Mouse (Mus musculus) CD4-positive, CD25-positive, alpha-beta regulatory T cell, adult 2 months (primary cell): ENCODE measurements around the gene Heatr3.
"Not testable (repeated sequence)": the region's sequence is repeated elsewhere in the genome, so short reads cannot be mapped to it uniquely, and the experiment has no call there.

Source experiments
- DNase-seq: peaks from one replicate; pipeline ENCODE4 v3.0.0-alpha.2; 2012; ENCODE audit warnings: low read depth, low spot score

The Heatr3 gene

DNA sequence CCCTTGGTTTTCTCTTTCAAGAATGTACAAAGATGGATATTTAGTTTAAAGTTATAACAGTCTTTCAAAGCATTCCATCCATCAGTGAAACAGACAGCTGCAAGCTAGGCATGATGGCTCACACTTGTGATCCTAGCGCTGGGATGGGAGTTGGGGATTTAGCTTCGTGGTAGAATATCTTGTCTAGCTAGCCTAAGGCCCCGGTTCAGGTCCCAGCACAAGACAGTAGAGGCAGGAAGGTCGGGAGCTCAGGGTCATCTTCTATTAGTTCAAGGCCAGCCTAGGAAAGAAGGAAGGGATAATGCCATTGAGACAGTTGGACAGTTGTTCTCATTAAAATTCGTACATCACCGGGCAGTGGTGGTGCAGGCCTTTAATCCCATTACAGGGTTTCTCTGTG is 48.1 kb downstream of the Heatr3 start:
- no peak for DNase-seq

DNA sequence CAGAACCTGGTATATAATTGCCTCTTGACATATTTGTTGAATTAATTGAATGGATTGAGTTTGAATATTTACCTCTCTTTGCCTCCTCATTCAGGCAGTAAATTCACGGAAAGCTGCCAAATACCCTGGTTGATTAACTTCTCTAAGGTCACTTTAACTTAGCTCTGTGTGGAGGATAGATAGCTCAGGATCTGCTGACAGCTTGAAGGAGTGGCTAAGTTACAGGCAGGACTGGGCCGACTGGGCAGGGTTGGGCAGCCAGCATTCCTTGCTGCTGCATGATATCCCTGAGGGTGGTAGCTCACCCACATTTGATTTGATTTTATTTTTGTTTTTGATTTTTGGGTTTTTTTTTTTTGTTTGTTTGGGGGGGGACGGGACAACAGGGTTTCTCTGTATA is 59.7 kb downstream of the Heatr3 start:
- no peak for DNase-seq

GRCm38 (mm10) chr8:88198551-88198944 is 60.9 kb downstream of the Heatr3 start:
- DNase-seq = peak; percentile 53

DNA sequence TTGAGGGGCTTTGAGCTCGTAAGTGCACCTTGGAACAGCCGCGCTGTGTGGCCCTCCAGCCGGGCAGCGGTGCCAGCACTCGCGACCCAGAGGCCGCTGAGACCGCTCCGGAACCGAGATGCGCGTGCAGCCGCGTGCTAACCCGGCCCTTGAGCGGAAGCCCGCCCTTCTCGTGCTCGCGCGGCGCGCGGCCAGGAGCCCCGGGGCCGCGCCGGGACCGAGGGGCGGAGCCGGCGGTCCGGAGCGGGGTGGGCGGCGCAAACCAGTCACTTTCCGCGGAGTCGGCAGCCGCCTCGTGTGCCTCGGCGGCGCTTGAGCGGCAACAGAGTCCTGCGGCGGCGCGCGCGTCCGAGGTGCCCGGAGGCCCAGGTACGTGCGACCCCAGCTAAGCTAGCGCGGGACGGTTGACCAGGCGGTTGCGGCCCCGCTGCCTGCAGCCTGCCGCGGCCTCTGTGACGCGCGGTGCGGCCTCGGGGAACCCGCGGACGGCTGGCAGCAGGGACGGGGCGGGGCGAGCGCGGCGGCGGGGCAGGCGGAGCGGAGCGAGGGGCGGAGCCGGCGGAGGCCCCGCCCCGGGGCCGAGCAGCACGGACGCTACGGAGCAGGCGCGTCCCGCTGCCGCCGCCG is 61.4 kb downstream of the Heatr3 start, which contains the start of gene Tent4b:
Tent4b (plus strand) TSS at position 269 of the 627 bp plus-strand sequence.
- peak; percentile 96 for DNase-seq

DNA sequence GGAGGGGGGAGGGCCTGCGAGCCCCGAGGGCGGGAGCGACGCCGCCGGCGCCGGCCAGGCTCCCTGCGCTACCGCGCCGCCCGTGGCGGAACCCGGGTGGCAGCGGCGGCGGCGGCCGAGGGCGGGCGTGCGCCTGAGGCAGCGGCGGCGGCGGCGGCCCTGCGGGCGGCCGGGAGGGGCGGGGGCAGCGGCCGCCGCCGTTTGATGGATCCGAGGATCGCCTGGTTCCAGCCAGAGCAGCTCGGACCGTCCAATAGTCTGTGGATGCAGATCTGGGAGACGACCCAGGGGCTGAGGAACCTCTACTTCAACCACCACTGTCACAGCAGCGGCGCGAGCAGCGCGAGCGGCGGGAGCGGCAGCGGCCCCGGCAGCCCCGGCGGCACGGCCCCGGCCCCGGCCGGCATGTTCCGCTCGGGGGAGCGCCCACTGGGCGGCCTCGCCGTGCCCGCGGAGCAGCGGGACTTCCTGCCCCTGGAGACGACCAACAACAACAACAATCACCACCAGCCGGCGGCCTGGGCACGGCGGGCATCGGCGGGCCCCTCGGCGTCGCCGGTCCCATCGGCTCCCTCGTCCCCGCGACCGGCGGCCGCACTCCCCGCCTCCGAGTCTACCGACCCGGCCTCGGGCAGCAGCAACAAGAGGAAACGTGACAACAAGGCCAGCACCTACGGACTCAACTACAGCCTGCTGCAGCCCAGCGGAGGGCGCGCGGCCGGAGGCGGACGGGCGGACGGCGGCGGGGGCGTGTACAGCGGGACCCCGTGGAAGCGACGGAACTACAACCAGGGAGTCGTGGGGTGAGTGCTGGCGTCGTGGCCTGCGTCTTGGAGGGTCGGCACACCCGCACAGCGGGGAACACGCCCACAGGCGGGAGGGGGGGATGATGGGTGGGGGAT is 62.3 kb downstream of the Heatr3 start:
- DNase-seq = peak; percentile 54

GRCm38 (mm10) chr8:88200724-88201495 is 63.3 kb downstream of the Heatr3 start:
- peak; percentile 24 for DNase-seq

GRCm38 (mm10) chr8:88201641-88202040 is 64.0 kb downstream of the Heatr3 start:
- DNase-seq = no peak

DNA sequence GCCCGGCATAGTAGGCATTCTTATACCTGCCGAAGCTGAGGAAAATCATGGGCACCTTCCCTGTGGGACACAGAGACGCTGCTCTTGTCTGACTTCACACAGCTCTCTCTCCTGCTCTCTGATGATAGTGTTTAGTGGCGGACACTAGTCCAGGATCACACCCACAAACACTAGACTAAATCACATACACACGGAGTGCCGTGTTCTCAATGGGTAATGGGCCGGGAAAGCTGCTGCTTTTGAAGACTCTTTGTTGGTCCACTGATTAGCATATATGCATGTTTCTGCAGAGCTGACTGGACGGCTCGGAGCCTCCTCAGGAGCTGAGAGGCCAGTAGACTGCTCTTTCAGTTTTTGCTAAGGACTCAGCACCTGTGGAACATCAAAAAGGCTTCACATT is 68.4 kb downstream of the Heatr3 start:
- DNase-seq = no peak

DNA sequence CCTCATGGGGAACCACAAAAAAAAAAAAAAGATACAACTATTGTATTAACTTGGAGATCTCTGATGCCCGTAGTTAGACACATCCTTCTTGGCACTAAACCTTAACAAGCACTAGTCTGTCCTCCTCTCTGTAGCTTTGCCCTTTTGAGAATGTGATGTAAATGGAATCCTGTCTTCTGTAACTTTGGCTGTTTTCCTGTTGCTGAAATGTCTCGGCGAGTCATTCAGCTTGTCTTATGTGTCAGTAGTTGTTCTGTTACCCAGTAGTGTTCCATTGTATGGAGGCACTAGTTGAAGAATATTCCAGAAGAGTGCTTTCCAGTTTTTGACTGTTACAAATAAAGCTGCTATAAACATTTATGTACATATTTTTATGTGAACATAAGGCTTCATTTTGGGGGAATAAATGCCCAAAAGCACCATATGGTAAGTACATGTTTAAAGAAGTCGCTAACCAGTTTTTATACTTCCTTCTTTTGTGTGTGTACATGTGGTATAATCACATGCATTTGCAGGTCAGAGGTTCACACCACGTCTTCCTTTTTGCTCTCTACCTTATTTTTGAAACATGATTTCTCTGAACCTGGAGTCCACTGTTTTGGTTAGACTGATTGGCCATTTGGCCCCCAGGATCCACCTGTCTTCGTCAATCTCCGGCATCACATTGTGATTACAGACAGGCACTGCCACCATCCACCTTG is 69.6 kb downstream of the Heatr3 start:
- no peak for DNase-seq

DNA sequence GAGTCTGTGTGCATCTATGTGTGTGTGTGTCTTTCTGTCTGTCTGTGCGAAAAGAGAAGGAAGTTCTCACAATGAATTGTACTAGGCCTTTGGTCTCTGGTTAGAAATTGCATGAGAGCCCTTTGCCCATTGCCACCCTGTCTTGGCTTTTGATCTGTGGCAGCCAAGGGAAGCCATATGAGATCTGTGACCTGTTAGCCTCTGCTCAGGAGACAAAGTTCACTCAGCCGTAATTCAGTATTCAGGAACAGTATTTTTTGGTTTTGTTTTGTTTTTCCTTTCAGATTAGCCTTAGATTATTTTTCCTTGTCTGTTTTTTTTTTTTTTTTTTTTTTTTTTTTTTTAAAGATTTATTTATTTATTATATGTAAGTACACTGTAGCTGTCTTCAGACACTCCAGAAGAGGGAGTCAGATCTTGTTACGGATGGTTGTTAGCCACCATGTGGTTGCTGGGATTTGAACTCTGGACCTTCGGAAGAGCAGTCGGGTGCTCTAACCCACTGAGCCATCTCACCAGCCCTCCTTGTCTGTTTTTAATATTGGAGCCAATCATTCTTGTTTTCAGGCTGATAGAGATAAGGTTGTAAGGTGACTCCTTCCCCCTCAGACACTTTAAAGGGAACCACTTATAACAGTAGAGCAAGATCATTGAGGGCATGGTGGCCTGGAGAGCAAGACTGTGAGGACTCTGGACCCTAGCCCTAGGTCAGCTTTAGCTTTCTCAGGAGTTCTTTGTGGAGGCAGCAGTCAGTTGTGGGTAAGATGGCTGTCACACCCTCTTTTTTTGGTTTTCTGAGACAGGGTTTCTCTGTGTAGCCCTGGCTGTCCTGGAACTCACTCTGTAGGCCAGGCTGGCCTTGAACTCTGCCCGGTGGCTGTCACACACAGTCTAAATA is 72.5 kb downstream of the Heatr3 start:
- not testable (repeated sequence) for DNase-seq

GRCm38 (mm10) chr8:88221353-88221752 is 83.7 kb downstream of the Heatr3 start:
- no peak for DNase-seq
